Mouse (Mus musculus) heart, embryonic 14.5 days (tissue): ENCODE results near the gene Fyn. TPM values are rescaled to one million over a fixed set of nuclear protein-coding genes. Genes with fewer than 3 reads are reported as not detected.

Source experiments
- ATAC-seq: fragments of 200-750 bp; cut with Nextera tagmentation; 2 replicates; pipeline ENCODE4 v1.8.0; 2017; ENCODE audit warnings: low read depth, moderate TSS enrichment; ENCODE audit not compliant: insufficient number of reproducible peaks, insufficient read depth, low FRiP score
- H3K27ac ChIP-seq, 2 experiments: fragments of 200-500 bp in 1 of 2; fragments of 300-500 bp in 1 of 2; sonication (generic) in 1 of 2; replicated peaks in 1 of 2; 2 replicates each; pipeline ENCODE4 v1.5.1; 2012 to 2014; ENCODE audit warnings: low read depth in 2 of 2, low read length in 2 of 2, control low read depth in 1 of 2, mild to moderate bottlenecking in 1 of 2, mixed read lengths in 1 of 2; ENCODE audit not compliant: control insufficient read depth in 1 of 2, insufficient read depth in 1 of 2
- H3K27me3 ChIP-seq: fragments of 300-500 bp; sonication (generic); 2 replicates; pipeline ENCODE4 v1.6.1; 2014; ENCODE audit warnings: mild to moderate bottlenecking, low read length, control low read depth; ENCODE audit not compliant: control insufficient read depth, insufficient read depth
- H3K36me3 ChIP-seq: fragments of 300-500 bp; sonication (generic); 2 replicates; pipeline ENCODE4 v1.6.1; 2014; ENCODE audit warnings: mild to moderate bottlenecking, control low read depth, low read length, mixed read lengths; ENCODE audit not compliant: control insufficient read depth, insufficient read depth
- H3K4me1 ChIP-seq, 2 experiments: fragments of 200-500 bp in 1 of 2; fragments of 300-500 bp in 1 of 2; sonication (generic) in 1 of 2; 2 replicates each; pipeline ENCODE4 v1.6.1; 2012 to 2014; ENCODE audit warnings: low read length in 2 of 2, control low read depth in 1 of 2, mixed read lengths in 1 of 2; ENCODE audit not compliant: control insufficient read depth in 2 of 2, insufficient read depth in 2 of 2
- H3K4me2 ChIP-seq: fragments of 300-500 bp; sonication (generic); 2 replicates; pipeline ENCODE4 v1.6.1; 2014; ENCODE audit warnings: mild to moderate bottlenecking, low read length
- H3K4me3 ChIP-seq, 2 experiments: fragments of 200-500 bp in 1 of 2; fragments of 300-500 bp in 1 of 2; sonication (generic) in 1 of 2; 2 replicates each; pipeline ENCODE4 v1.5.1; 2012 to 2014; ENCODE audit warnings: low read length in 2 of 2, mild to moderate bottlenecking in 2 of 2, control low read depth in 1 of 2, low read depth in 1 of 2, moderate library complexity in 1 of 2; ENCODE audit not compliant: control insufficient read depth in 1 of 2, insufficient read depth in 1 of 2
- H3K9ac ChIP-seq: fragments of 300-500 bp; sonication (generic); 2 replicates; pipeline ENCODE4 v1.6.1; 2014; ENCODE audit warnings: mild to moderate bottlenecking, low read length
- H3K9me3 ChIP-seq: fragments of 300-500 bp; sonication (generic); 2 replicates; pipeline ENCODE4 v1.6.1; 2016; ENCODE audit warnings: low read length, control low read depth; ENCODE audit not compliant: control insufficient read depth
- WGBS: fragments of 180-500 bp; shearing (Covaris S2); extraction: QIAGEN DNeasy Blood & Tissue Kit; methylation state at CpG from one replicate; pipeline ENCODE4 v1.1.7; 2014; 5-methylcytosine and 5-hydroxymethylcytosine counted together
- polyA plus RNA-seq: library from polyadenylated mRNA; unstranded; fragments of >200 nt; fragmentation: Nextera tagmentation; extraction: Ambion mirVana; gene quantifications from 2 replicates; pipeline ENCODE4 v1.2.1, GENCODE M21; 2014

Fyn gene
- polyA plus RNA-seq, 1 experiment from 2014 or later = 20.3 TPM

GRCm38 (mm10) chr10:39518232-39518631 is 149.6 kb downstream of the Fyn start:
- H3K4me2 ChIP-seq = no peak overlapping the region
- no peak overlapping the region for H3K9ac ChIP-seq
- no peak for ATAC-seq
- WGBS = 70% methylated on average over 8 of the region's 8 CpGs
- H3K4me3 ChIP-seq = no peak overlapping the region
- peaks cover 19% of the 10 kb centered on the region for H3K36me3 ChIP-seq
- H3K4me1 ChIP-seq = peaks cover 12 to 30% of the 10 kb centered on the region in 2 experiments
- no peak overlapping the region for H3K27ac ChIP-seq
- no peaks in the 10 kb centered on the region for H3K9me3 ChIP-seq
- H3K27me3 ChIP-seq = no peaks in the 10 kb centered on the region

GRCm38 (mm10) chr10:39518859-39519258 is 150.2 kb downstream of the Fyn start:
- Histone ChIP-seq H3K27me3 (no peaks in the 10 kb centered on the region), H3K9ac (no peak overlapping the region), H3K4me3 (no peak overlapping the region), H3K4me2 (no peak overlapping the region), H3K9me3 (no peaks in the 10 kb centered on the region), H3K36me3 (peaks cover 18% of the 10 kb centered on the region), H3K4me1 (peaks cover 13 to 30% of the 10 kb centered on the region in 2 experiments), H3K27ac (peak overlapping the region in 1 of 2 experiments; percentile 41; a peak in 2 of 4 replicates)
- 44% methylated on average over 3 of the region's 3 CpGs for WGBS
- ATAC-seq = no peak

DNA sequence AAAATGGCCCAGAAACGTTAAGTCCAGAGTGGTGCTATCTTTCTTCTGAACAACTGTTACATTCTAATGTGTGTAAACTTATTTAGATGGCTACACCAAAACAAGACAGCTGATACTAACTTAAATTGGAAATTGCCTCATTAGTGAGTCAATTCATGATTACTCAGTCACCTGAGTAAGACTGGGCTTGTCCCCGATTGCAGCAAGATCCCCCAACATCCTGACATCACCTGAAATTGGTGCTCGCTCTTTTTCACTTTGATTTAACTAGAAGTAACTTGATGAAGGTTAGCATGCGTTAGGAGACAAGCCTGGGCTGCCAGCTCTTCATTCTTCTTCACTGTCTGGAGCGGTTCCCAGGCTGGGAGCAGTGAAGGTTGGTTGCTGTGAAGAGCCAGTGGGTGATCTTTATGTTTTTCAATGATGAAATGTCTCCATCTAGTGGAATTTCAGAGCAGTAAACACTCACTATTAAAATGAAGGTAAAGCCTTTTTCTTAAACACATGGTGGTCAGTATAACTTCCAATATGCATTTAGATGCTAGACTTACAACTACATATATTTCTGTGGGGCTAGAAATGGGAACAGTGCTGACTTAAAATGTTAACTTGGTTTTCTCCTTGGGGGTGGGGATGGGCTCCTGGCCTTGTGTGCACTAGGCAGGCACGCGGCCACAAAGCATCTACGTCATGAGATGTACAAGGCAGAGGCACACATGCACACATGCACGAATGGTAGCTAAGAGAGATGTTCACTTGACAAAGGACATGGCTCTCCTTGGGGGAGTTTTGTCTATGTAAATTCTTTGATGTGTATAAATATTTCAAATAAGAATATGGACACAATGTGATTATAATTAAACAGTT is 151.7 kb downstream of the Fyn start:
- ATAC-seq = no peak
- WGBS = 57% methylated on average over 9 of the region's 9 CpGs
- H3K27me3 ChIP-seq = no peaks in the 10 kb centered on the region
- H3K4me2 ChIP-seq = no peak overlapping the region
- H3K27ac ChIP-seq = no peak overlapping the region
- peaks cover 15% of the 10 kb centered on the region for H3K36me3 ChIP-seq
- no peaks in the 10 kb centered on the region for H3K9me3 ChIP-seq
- H3K4me3 ChIP-seq = no peak overlapping the region
- no peak overlapping the region for H3K9ac ChIP-seq
- H3K4me1 ChIP-seq = peaks cover 13 to 40% of the 10 kb centered on the region in 2 experiments

GRCm38 (mm10) chr10:39521327-39521726 is 152.7 kb downstream of the Fyn start:
- ATAC-seq = 0 out of 2 replicates have a peak, but pooled peaks have one; percentile 6
- Histone ChIP-seq H3K9me3 (no peaks in the 10 kb centered on the region), H3K4me2 (no peak overlapping the region), H3K27me3 (no peaks in the 10 kb centered on the region), H3K9ac (no peak overlapping the region), H3K36me3 (peaks cover 15% of the 10 kb centered on the region), H3K4me1 (peaks cover 13 to 40% of the 10 kb centered on the region in 2 experiments), H3K27ac (no peak overlapping the region), H3K4me3 (no peak overlapping the region)
- WGBS = 75% methylated on average over 1 of the region's 1 CpGs

DNA sequence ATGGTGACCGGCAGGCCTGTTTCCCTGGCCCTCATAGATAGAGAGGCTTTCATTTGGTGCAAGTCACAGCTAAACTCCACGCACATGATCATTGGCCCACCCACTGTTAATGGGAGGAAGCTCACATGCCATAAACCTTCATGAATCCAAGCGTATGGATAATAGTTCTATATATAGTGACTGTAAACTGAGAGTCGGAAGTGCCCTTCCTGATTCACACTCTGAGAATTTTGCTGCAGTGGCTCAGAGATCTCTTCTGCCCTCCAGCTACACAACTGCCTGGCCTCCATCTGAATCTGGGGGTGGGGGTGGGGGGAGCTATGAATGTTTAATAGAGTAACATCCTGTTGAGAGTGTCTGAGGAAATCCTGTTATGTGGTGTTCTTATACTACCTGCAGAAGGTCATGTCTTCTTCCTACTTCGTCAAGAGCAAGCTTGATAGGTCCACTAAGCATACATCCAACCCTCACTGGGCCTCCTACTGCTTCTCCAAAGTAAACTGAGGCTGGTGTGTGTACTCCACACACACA is 153.3 kb downstream of the Fyn start:
- no peaks in the 10 kb centered on the region for H3K27me3 ChIP-seq
- ATAC-seq = no peak
- H3K9ac ChIP-seq = no peak overlapping the region
- H3K4me2 ChIP-seq = no peak overlapping the region
- H3K27ac ChIP-seq = peak overlapping the region in 1 of 2 experiments; percentile 35; a peak in 1 of 4 replicates
- peaks cover 13 to 41% of the 10 kb centered on the region in 2 experiments for H3K4me1 ChIP-seq
- no peaks in the 10 kb centered on the region for H3K9me3 ChIP-seq
- H3K4me3 ChIP-seq = no peak overlapping the region
- 34% methylated on average over 5 of the region's 5 CpGs for WGBS
- H3K36me3 ChIP-seq = peaks cover 20% of the 10 kb centered on the region

DNA sequence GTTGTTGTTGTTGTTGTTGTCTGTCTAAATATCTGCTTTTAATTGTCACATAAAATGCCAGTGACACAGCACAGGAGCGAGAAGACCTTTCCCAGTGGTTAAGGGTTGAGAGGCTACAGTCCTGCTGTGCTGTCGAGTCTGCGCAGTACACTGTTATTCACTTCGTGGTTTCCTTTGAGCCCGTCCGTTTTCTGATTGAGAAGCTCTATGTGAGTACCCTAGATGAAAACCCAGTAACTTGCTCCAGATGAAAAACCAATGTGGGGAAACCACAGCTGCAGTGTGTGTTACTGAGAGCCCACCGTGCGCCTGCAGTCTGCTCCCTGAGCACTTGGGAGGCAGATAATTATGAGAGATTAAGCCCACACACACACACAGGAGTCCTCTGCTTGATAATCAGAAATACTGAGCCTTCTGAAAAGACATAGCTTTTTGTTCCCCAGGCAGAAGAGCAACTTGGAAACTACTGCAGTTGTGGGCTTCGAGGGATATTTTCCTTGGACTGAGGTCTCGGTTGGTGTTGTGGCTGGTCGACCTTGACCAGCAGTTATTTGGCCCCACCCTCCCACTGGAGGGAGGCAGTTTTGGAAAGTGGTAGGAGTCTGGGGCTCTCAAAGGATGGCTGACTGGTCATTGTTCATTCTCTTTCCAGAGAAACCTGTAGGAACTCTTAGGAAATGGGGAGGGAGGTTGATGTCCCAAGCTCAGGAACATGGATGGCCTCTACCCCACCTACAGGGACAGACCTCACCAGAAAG is 154.4 kb downstream of the Fyn start:
- 74% methylated on average over 11 of the region's 11 CpGs for WGBS
- no peak for ATAC-seq
- Histone ChIP-seq H3K27me3 (no peaks in the 10 kb centered on the region), H3K36me3 (peaks cover 20% of the 10 kb centered on the region), H3K4me3 (no peak overlapping the region), H3K9me3 (no peaks in the 10 kb centered on the region), H3K4me2 (no peak overlapping the region), H3K27ac (no peak overlapping the region), H3K4me1 (peaks cover 13 to 44% of the 10 kb centered on the region in 2 experiments), H3K9ac (no peak overlapping the region)

DNA sequence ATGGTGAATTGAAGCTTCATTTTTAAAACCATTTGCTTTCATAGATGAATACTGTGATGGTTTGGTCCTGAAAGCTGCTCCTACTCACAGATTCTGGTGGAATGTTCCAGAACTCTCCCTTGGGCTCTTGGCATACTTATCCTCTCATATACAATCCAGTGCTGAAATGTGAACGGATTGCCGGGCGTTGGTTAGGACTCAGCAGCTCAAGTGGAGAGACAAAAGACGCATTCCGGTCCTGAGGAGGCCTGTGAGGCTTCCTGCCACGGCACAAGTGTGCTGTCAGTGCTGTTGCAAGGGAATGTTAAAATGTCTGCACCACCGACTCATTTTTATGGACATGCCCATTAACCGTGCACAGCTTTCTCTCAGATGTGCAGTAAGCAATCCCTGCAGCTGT is 155.7 kb downstream of the Fyn start:
- Histone ChIP-seq H3K36me3 (peaks cover 20% of the 10 kb centered on the region), H3K4me2 (no peak overlapping the region), H3K27me3 (no peaks in the 10 kb centered on the region), H3K4me3 (no peak overlapping the region), H3K27ac (no peak overlapping the region), H3K4me1 (peaks cover 13 to 40% of the 10 kb centered on the region in 2 experiments), H3K9ac (peak overlapping the region; percentile 13; the same call in 1 of the 2 replicates), H3K9me3 (no peaks in the 10 kb centered on the region)
- no peak for ATAC-seq
- 27% methylated on average over 8 of the region's 8 CpGs for WGBS
